25 mouse cellular contexts compared by ENCODE assay signal in the genomic region with DNA sequence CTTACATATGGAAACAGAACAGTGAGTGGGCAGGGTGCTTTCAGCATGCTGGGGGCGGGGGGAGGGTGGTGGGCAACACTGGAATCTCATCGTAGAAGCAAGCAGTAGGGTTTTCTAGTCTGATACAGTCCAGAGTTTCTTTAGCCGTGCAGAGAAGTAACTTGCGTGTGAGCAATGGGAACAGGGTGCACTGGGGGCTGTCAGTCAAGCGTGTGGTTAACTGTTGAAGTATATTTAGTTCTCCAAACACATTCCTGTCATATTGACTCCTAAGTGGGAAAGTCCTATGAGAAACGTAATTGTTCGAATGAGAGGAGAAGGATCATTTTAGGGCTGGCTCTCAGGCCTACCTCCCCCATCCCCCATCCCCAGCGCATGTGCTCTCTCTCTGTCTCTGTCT. TPM values are rescaled to one million over a fixed set of nuclear protein-coding genes. Genes with fewer than 3 reads are reported as not detected.
DNase-seq lines count a peak whose midpoint lies in the region; ATAC-seq and TF ChIP-seq lines count a peak whose summit lies in the region.
"Had no signal": no experiment of that assay in that cellular context is flagged by ENCODE, and none has a peak within 500 bp of the region (broad histone marks: within the 10 kb centered on the region; RNA-seq: fewer than 3 reads in every experiment).

No protein-coding gene starts in this region.

- 0 out of 2 replicates have a peak overlapping the region, but pooled peaks have one; percentile 23 for H3K27ac ChIP-seq in embryonic facial prominence, embryonic 12.5 days
- H3K27ac ChIP-seq in embryonic facial prominence, embryonic 10.5 days (replicated peaks), result no peak overlapping the region
- H3K27ac ChIP-seq in heart, embryonic 10.5 days, result no peak overlapping the region
- peak overlapping the region; percentile 28; the same call in 1 of the 2 replicates for H3K27ac ChIP-seq in embryonic facial prominence, embryonic 13.5 days
- no peak overlapping the region for H3K27ac ChIP-seq in gastrocnemius, adult 2 months
- H3K27ac ChIP-seq: embryonic facial prominence, embryonic 15.5 days; forebrain, embryonic 13.5 days; forebrain, embryonic 15.5 days had no signal

- no peaks in the 10 kb centered on the region for H3K36me3 ChIP-seq in embryonic facial prominence, embryonic 12.5 days
- H3K36me3 ChIP-seq in embryonic facial prominence, embryonic 10.5 days (replicated peaks), result no peaks in the 10 kb centered on the region
- no peaks in the 10 kb centered on the region for H3K36me3 ChIP-seq in heart, embryonic 10.5 days
- H3K36me3 ChIP-seq in embryonic facial prominence, embryonic 13.5 days, result no peaks in the 10 kb centered on the region
- H3K36me3 ChIP-seq in myocyte (ENCODE audit: control insufficient read depth, insufficient read depth), result no peaks in the 10 kb centered on the region
- H3K36me3 ChIP-seq: embryonic facial prominence, embryonic 15.5 days; forebrain, embryonic 15.5 days; G1E had no signal

- H3K4me1 ChIP-seq in embryonic facial prominence, embryonic 12.5 days, result peaks cover 14% of the 10 kb centered on the region; the same call in 1 of the 2 replicates
- H3K4me1 ChIP-seq in embryonic facial prominence, embryonic 10.5 days, result peaks cover 10% of the 10 kb centered on the region
- H3K4me1 ChIP-seq in heart, embryonic 10.5 days, result 0 out of 2 replicates have a peak, but pooled peaks cover 4% of the 10 kb centered on the region
- peaks cover 18% of the 10 kb centered on the region for H3K4me1 ChIP-seq in embryonic facial prominence, embryonic 13.5 days
- H3K4me1 ChIP-seq: forebrain, embryonic 13.5 days; forebrain, embryonic 15.5 days had no signal

- no peaks in the 10 kb centered on the region for H3K79me2 ChIP-seq in myocyte (ENCODE audit: control insufficient read depth, insufficient read depth)

- TF ChIP-seq POLR2A in myocyte (IDR thresholded peaks at IDR 0.05; ENCODE audit: insufficient read length, low read depth), result no peak

- TF ChIP-seq CTCF in gastrocnemius, adult 2 months (IDR thresholded peaks at IDR 0.05), result no peak

- peaks cover 12% of the 10 kb centered on the region; the same call in 1 of the 2 replicates for H3K27me3 ChIP-seq in embryonic facial prominence, embryonic 12.5 days
- H3K27me3 ChIP-seq in embryonic facial prominence, embryonic 10.5 days (replicated peaks; ENCODE audit: low read depth, poor library complexity, severe bottlenecking), result peaks cover 72% of the 10 kb centered on the region
- H3K27me3 ChIP-seq in heart, embryonic 10.5 days (ENCODE audit: insufficient read depth, poor library complexity, severe bottlenecking), result peaks cover 45% of the 10 kb centered on the region
- peaks cover 29% of the 10 kb centered on the region for H3K27me3 ChIP-seq in embryonic facial prominence, embryonic 13.5 days
- H3K27me3 ChIP-seq in myocyte (ENCODE audit: control insufficient read depth, insufficient read depth, insufficient read length), result no peaks in the 10 kb centered on the region
- H3K27me3 ChIP-seq: CH12.LX, Patski had no signal

- DNase-seq in embryonic facial prominence, embryonic 10.5 days (ENCODE audit: low spot score), result no peak
- DNase-seq in heart, embryonic 10.5 days (ENCODE audit: low spot score), result peak; percentile 53
- no peak for DNase-seq in heart, postnatal 25 days (ENCODE audit: low spot score)
- DNase-seq in gastrocnemius, adult 2 months, result no peak
- DNase-seq in left cerebral cortex, postnatal 36 days (ENCODE audit: low spot score in 2 of 2), result no peak
- DNase-seq: adrenal gland, adult 8-10 months; adrenal gland, postnatal 14 days; adrenal gland, postnatal 36 days; cerebellum, adult 11-12 months; cerebellum, adult 2 months; cerebellum, adult 9-10 months; cerebellum, postnatal 10 days; cerebellum, postnatal 25 days; forebrain, postnatal 0 days had no signal

- no peak overlapping the region for H3K4me2 ChIP-seq in embryonic facial prominence, embryonic 12.5 days (replicated peaks)
- no peak overlapping the region for H3K4me2 ChIP-seq in embryonic facial prominence, embryonic 13.5 days
- peak overlapping the region; percentile 68 for H3K4me2 ChIP-seq in myocyte (ENCODE audit: low read depth)
- H3K4me2 ChIP-seq: embryonic facial prominence, embryonic 15.5 days; forebrain, embryonic 13.5 days; forebrain, embryonic 15.5 days had no signal

- intact Hi-C loops in heart, postnatal 25 days (cut with DNase I), result no loop called here
- intact Hi-C loops in gastrocnemius, adult 2 months (cut with DNase I), result no loop called here
- intact Hi-C loops in left cerebral cortex, postnatal 36 days (cut with DNase I), result no loop called here

- 36% methylated on average over 8 of the region's 8 CpGs for WGBS in embryonic facial prominence, embryonic 12.5 days
- 40% methylated on average over 8 of the region's 8 CpGs for WGBS in embryonic facial prominence, embryonic 10.5 days
- WGBS in heart, embryonic 10.5 days, result 55% methylated on average over 8 of the region's 8 CpGs
- WGBS in embryonic facial prominence, embryonic 13.5 days, result 35% methylated on average over 8 of the region's 8 CpGs

- no peak for ATAC-seq in embryonic facial prominence, embryonic 12.5 days (ENCODE audit: insufficient number of reproducible peaks, insufficient read depth, low FRiP score, low TSS enrichment)
- no peak for ATAC-seq in embryonic facial prominence, embryonic 13.5 days (ENCODE audit: insufficient number of reproducible peaks, insufficient read depth, low FRiP score, low TSS enrichment, low read depth)
- ATAC-seq: activated CD4-positive, CD25-positive, alpha-beta regulatory T cell, adult 4 months; CD4-positive, CD25-positive, alpha-beta regulatory T cell, adult 4 months; forebrain, embryonic 13.5 days; forebrain, embryonic 15.5 days; forebrain, postnatal 0 days; Patski had no signal

- H3ac ChIP-seq in myocyte (ENCODE audit: control insufficient read depth, insufficient read length), result no peak overlapping the region

- no peaks in the 10 kb centered on the region for H3K9me3 ChIP-seq in embryonic facial prominence, embryonic 12.5 days
- H3K9me3 ChIP-seq in embryonic facial prominence, embryonic 10.5 days, result no peaks in the 10 kb centered on the region
- no peaks in the 10 kb centered on the region for H3K9me3 ChIP-seq in heart, embryonic 10.5 days
- no peaks in the 10 kb centered on the region for H3K9me3 ChIP-seq in embryonic facial prominence, embryonic 13.5 days
- H3K9me3 ChIP-seq: embryonic facial prominence, embryonic 15.5 days; forebrain, embryonic 13.5 days; forebrain, embryonic 15.5 days; G1E had no signal

- no peak overlapping the region for H3K4me3 ChIP-seq in embryonic facial prominence, embryonic 12.5 days
- H3K4me3 ChIP-seq in embryonic facial prominence, embryonic 10.5 days, result no peak overlapping the region
- H3K4me3 ChIP-seq in heart, embryonic 10.5 days, result no peak overlapping the region
- no peak overlapping the region for H3K4me3 ChIP-seq in embryonic facial prominence, embryonic 13.5 days
- H3K4me3 ChIP-seq in myocyte, result no peak overlapping the region
- no peak overlapping the region for H3K4me3 ChIP-seq in gastrocnemius, adult 2 months
- H3K4me3 ChIP-seq: embryonic facial prominence, embryonic 15.5 days; forebrain, embryonic 13.5 days; forebrain, embryonic 15.5 days had no signal

- H3K9ac ChIP-seq in embryonic facial prominence, embryonic 12.5 days, result no peak overlapping the region
- no peak overlapping the region for H3K9ac ChIP-seq in embryonic facial prominence, embryonic 13.5 days
- H3K9ac ChIP-seq: embryonic facial prominence, embryonic 15.5 days; forebrain, embryonic 13.5 days; forebrain, embryonic 15.5 days; forebrain, postnatal 0 days had no signal

TF ChIP-seq in myocyte, 11 proteins besides CTCF, POLR2A, EP300 and RAD21:
- TF ChIP-seq SRF (IDR thresholded peaks at IDR 0.05; ENCODE audit: control insufficient read depth, insufficient read length, low read depth) (no peak), E2F4 (IDR thresholded peaks at IDR 0.05; ENCODE audit: insufficient read depth) (no peak), CEBPB (IDR thresholded peaks at IDR 0.05; ENCODE audit: insufficient read depth, poor library complexity, severe bottlenecking) (no peak), MAX (IDR thresholded peaks at IDR 0.05; ENCODE audit: low read depth) (no peak), MYOD1 (IDR thresholded peaks at IDR 0.05; ENCODE audit: control insufficient read depth in 1 of 3, insufficient read length in 2 of 3, low read depth in 2 of 3) (peak in 2 of 3 experiments; percentile 36 to 71), USF1 (IDR thresholded peaks at IDR 0.05; ENCODE audit: low read depth) (no peak)
TF ChIP-seq in myocyte: peak in this region for 1.

RNA-seq across cellular contexts. Expression of gene Foxd1, which starts 20.5 kb away (rescaled TPM):
- polyA plus RNA-seq in embryonic facial prominence, embryonic 12.5 days (2016; fragmentation: Nextera tagmentation; extraction: Ambion mirVana), result 9.5 and 9.9 TPM in 2 replicates
- polyA plus RNA-seq in embryonic facial prominence, embryonic 10.5 days (2016; fragmentation: Nextera tagmentation; extraction: Ambion mirVana), result 3.7 and 4.3 TPM in 2 replicates
- polyA plus RNA-seq in heart, embryonic 10.5 days (2016; fragmentation: Nextera tagmentation; extraction: Ambion mirVana), result 0.10 and 0.16 TPM in 2 replicates
- total RNA-seq in heart, postnatal 25 days (2021), result under 1 TPM in 1 of 2 experiments, not detected in 1; 0.05 TPM
- 3.5 and 3.9 TPM in 2 replicates for polyA plus RNA-seq in embryonic facial prominence, embryonic 13.5 days (2015; fragmentation: Nextera tagmentation; extraction: Ambion mirVana)
- polyA plus RNA-seq in myocyte (2012; fragmentation: generic; extraction: Trizol), result 0.37 TPM
- total RNA-seq in gastrocnemius, adult 2 months (2021), result under 1 TPM in 1 of 2 experiments, not detected in 1; 0.05 TPM
- total RNA-seq in left cerebral cortex, postnatal 36 days (2021), result 1 to 10 TPM; 1.1 to 2.1 TPM
- total RNA-seq: CH12.LX had no signal
- polyA plus RNA-seq: activated CD4-positive, CD25-positive, alpha-beta regulatory T cell, adult 4 months; CD4-positive, CD25-positive, alpha-beta regulatory T cell, adult 4 months; G1E had no signal

RNA-seq across cellular contexts. Expression of gene Btf3, which starts 57.8 kb away (rescaled TPM):
- 731 and 771 TPM in 2 replicates for polyA plus RNA-seq in embryonic facial prominence, embryonic 12.5 days (2016; fragmentation: Nextera tagmentation; extraction: Ambion mirVana)
- 764 and 773 TPM in 2 replicates for polyA plus RNA-seq in embryonic facial prominence, embryonic 10.5 days (2016; fragmentation: Nextera tagmentation; extraction: Ambion mirVana)
- polyA plus RNA-seq in heart, embryonic 10.5 days (2016; fragmentation: Nextera tagmentation; extraction: Ambion mirVana), result 512 and 641 TPM in 2 replicates
- 100 to 1,000 TPM; 190 to 219 TPM for total RNA-seq in heart, postnatal 25 days (2021)
- 725 and 786 TPM in 2 replicates for polyA plus RNA-seq in embryonic facial prominence, embryonic 13.5 days (2015; fragmentation: Nextera tagmentation; extraction: Ambion mirVana)
- 1,134 TPM for polyA plus RNA-seq in myocyte (2012; fragmentation: generic; extraction: Trizol)
- 100 to 1,000 TPM; 221 to 236 TPM for total RNA-seq in gastrocnemius, adult 2 months (2021)
- total RNA-seq in left cerebral cortex, postnatal 36 days (2021), result 100 to 1,000 TPM; 170 to 181 TPM

Comparison
In these comparisons a context has a peak if more than half of its experiments do, and no peak if none do; other contexts are left out.
1. H3K27ac ChIP-seq: peak in embryonic facial prominence, embryonic 12.5 days (single experiment) and embryonic facial prominence, embryonic 13.5 days (single experiment); none in embryonic facial prominence, embryonic 10.5 days (single experiment), heart, embryonic 10.5 days (single experiment) and gastrocnemius, adult 2 months (single experiment).